Mouse (Mus musculus): Measurements from ENCODE around the gene Mier1.
"Not testable (repeated sequence)": the region's sequence is repeated elsewhere in the genome, so short reads cannot be mapped to it uniquely, and the experiment has no call there.

Gene Mier1

DNA sequence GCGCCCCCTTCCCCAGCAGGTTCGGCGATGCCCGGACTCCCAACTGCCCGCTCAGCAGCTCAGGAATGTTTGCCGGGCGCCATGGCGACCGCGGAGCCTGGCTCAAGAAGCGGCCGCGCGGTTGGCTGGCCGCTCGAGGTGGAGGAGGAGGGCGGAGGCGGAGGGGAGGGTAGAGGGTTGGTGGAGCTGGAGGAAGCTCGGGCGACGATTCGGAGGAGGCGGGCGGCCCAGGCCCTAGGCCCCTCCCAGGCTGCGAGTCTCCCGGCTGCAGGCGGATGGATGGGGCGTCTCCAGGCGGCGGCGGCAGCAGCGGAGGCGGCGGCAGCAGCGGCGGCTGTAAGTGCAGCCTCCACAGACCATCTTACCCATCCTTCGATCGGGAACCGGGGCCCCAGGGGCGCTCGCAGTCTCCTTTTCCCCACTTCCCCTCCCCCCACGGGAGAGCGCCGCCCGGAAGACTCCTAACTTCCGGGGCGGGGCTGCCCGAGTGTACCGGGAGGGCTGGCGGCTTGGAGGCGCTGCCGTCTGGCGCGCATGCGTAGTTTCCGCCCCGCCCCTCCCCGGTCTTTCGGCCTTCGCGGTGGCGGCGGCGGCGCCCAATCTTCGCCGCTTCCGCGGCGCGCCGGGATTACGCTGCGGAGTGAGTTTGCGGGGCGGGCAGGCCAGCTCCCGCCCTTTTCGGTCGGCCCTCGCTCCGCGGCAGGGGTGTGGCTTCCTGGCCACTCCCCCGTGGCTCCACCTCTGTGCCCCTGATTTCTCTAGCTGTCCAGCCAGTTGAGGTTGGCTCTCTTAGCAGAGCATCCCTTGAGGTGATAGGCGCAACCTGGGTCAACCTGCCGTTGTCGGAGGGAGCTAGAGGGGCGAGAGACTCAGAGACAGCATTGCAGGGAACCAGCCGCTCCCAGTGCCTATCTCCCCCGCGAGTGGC, at the start of gene Mier1, which contains the start of gene Wdr78:
Gene Mier1 (plus strand): TSS at position 207 of the 928 bp plus-strand sequence.
Gene Wdr78 (minus strand): TSS at position 372 of the 928 bp plus-strand sequence.
- DNase-seq, result peak; percentile 95

DNA sequence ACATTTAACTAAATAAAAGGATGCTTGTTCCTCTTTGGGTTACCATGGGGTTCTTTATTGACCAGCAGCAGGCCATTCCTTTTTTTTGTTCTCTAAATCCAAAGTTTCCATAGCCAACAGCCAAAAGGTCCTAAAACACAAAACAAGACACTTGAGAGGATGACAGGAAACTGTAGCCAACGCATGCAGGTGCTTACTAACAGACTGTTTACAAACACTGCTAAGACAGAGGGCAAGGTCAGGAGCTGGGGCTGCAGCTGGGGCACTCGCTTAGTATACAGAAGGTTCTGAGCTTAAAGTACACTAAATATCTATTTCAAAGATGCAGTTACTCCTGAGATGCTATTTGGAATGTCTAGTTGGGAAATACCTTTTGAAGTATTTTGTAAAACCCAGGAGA, 49.8 kb upstream of the Mier1 start:
- DNase-seq, result no peak

GRCm38 (mm10) chr4:103064976-103065375, 49.2 kb upstream of the Mier1 start:
- DNase-seq, result no peak

GRCm38 (mm10) chr4:103067906-103068655, 46.1 kb upstream of the Mier1 start:
- no peak for DNase-seq

- DNase-seq, result no peak
These were observed 43.6 kb upstream of the Mier1 start for GRCm38 (mm10) chr4:103070631-103071030.

- DNase-seq, result no peak
These were observed 29.0 kb upstream of the Mier1 start for GRCm38 (mm10) chr4:103085237-103085636.

- peak; percentile 12 for DNase-seq
These were observed 18.3 kb upstream of the Mier1 start for GRCm38 (mm10) chr4:103095921-103096320.

DNA sequence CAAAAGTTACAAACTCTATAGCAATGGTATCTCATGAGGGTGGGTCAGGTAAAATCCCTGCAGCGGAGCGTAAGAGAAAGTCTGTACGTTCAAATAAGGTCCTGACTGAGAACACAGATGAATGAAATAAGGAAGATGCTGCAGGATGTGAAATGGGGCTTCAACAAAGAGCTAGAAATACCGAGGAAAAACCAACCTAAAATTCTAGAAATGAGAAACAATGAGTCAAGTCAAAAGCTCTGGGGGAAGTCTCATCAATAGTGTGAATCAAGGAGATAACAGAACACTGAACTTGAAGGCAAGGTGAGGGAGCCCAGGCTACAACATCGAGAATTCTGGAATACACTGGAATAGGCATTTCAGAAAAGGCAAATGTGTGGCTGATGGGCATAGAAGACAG, 15.7 kb upstream of the Mier1 start:
- DNase-seq, result no peak

- DNase-seq, result no peak
These were observed 1.5 kb upstream of the Mier1 start for GRCm38 (mm10) chr4:103112651-103113050.

GRCm38 (mm10) chr4:103113402-103113801, 788 bp upstream of the Mier1 start:
- no peak for DNase-seq

GRCm38 (mm10) chr4:103118888-103119228, 4.7 kb downstream of the Mier1 start:
- no peak for DNase-seq

DNA sequence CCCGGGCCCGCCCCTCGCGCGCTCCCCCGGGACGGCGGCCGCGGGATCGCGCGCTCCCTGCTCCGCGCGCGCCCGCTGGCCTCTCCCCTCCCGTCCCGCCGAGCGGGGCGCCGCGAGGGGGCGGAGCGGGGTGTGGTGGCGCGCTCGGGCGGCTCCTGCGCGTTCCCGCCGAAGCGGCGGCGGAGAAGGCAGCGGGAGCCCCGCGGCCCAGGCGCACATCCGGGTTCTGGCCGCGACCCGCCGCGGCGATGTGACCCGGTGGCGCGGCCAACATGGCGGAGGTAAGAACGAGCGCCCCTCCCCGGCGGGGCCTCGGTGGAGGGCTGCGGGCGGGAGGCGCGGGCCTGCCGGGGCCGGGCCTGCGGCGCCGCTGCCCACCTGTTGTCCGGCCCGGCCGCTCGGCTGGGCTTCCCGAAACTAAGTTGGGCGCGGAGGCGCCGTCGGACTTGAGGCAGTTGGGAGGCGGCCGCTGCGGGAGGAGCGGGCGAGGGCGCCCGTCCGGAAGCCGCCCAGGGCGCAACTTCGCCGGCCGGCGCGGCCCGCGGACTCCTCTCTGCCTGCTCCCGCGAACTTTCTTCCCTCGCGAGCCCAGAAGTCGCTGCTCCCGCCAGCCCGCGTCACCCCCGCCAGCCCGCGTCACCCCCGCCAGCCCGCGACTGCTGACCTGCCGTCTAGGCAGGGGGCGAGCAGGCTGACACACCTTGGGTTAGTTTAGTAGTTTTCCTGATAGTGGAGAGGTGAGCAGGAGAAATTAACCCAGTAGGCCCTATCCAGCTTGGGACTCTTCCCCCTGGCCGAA, 5.2 kb downstream of the Mier1 start:
- peak; percentile 82 for DNase-seq

GRCm38 (mm10) chr4:103120028-103120384, 5.8 kb downstream of the Mier1 start:
- DNase-seq, result no peak

- DNase-seq, result no peak
These were observed 6.2 kb downstream of the Mier1 start for GRCm38 (mm10) chr4:103120395-103120794.

GRCm38 (mm10) chr4:103120874-103121389, 6.7 kb downstream of the Mier1 start:
- DNase-seq, result no peak

DNA sequence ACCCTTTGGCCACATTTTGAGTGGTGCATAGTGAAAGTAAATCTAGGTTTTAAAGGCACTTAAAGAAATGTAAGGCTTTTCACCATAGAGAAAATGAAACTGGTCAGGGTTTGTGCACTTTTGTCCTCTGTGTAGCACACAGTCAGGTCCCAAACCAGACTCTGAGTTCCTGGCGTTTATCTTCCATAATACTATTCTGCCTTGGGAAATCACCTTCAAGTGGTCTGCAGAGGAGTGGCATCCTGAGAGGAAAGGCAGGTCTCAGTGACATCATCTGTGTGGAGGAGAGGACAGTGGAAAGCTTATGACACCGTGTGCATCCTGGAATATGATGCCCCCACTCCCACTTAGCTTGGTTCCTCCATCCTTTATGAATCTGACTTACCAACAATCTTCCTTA, 8.9 kb downstream of the Mier1 start:
- DNase-seq, result no peak

DNA sequence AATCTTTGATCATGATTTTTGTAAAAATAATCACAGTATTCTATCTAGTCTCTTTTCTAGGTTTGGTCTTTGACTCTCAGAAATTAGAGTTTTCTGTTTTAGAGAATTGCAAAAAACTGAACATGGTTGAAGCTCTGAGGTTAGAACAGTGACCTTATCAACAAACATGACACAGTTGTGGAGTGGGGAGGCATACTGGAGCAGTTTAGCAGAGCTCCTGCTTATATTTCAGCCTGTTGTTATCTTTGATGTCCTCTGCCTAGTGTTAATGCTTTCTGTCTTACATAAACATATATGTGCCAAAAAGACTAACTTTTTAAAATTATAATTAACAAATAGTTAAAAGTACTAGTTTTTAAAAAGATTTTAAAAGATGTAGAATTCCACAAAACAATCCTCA, 9.4 kb downstream of the Mier1 start:
- DNase-seq, result no peak

- no peak for DNase-seq
These were observed 12.3 kb downstream of the Mier1 start for GRCm38 (mm10) chr4:103126533-103126932.

- no peak for DNase-seq
These were observed 22.8 kb downstream of the Mier1 start for GRCm38 (mm10) chr4:103136946-103137345.

- peak; percentile 79 for DNase-seq
These were observed 32.1 kb downstream of the Mier1 start for GRCm38 (mm10) chr4:103146339-103146738.

DNA sequence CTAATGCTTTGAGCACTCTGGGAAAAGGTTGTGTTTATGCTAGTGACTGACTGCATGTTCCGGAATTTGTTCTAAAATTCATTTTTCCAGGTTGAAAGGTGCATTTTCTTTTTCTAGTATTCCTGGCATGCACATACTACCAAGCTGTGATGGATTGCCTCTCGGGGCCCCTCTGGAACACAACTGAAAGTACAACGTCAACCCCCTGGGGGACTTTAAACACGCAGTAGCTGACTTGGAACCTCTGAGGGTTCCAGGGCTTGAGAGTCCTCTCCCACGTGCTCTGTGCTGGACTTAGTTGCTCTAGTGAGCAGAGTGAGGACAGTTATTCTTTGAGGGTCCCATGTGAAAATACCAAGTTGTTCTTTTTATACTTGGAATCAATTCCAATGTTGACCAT, 37.8 kb downstream of the Mier1 start:
- DNase-seq, result no peak

DNA sequence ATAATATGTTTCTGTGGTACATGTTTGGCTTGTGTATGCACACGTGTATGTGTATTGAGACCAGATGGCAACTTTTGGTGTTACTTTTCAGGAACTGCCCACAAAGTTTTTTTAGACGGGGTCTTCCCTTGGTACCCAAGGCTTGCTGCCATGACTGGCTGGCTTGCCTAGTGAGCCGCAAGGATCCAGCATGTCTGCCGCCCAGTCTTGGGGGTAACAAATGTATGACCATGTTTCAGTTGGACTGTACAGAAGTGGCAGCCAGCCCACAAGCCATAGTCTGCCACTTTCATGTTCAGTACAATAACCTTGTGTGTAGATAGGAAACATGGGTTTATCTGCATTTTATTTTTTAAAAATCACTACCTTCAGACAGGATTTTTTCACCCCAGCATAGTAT, 44.6 kb downstream of the Mier1 start:
- DNase-seq, result no peak

DNA sequence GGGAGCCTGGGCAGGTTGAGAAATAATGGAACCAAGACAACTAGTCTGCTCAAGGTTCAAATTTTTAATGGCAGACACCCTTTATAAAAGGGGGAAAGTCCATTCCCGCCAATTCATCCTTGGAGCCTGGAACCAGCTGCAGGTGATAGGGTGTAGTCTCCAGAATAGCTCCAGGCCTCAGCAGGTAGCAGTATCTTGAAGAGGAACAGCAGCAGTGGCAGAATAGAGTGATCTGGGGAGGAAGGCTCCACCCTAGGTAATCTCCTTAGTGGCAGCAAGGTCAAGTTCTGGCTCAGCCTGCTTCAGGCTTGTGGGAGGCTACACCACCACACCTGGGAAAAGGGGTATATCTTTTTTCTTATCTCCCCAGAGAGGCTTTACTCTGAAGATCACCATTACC, 52.0 kb downstream of the Mier1 start:
- DNase-seq, result not testable (repeated sequence)
